In the genomic region with DNA sequence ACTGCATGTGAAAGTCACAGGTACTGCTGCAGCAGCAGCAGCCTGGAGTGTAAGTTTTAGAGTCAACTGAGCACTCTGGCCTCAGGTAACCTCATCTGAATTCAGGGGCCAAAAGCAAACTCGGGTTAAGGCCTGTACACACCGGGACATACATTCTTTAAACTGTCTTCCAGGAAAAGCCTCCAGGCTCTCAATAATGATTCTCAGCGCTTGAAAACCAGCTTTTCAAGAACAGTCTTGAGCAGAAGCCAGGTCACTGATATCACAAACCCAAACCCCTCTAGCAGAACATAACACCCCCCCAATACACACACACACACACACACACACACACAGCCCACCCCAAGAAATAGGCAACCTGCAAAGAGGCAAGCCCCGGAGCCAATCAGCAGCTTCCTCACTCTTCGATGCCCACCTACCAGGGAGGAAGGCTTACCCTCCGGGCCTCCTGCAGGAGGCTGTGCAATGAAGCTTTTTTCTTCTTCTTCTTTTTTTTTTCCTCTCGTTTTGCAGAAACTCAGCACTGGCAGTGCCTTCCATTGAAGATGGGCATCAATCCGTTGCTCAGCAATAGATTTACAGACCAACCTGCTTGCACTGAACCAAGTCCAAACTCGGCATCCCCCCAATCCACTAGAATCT, we compare ENCODE assay signal across 8 mouse cellular contexts. TPM values are rescaled to one million over a fixed set of nuclear protein-coding genes. Genes with fewer than 3 reads are reported as not detected.
DNase-seq lines count a peak whose midpoint lies in the region; ATAC-seq and TF ChIP-seq lines count a peak whose summit lies in the region.

No protein-coding gene starts in this region.

- H3K9ac ChIP-seq in kidney, postnatal 0 days (ENCODE audit: low read depth, low read length): 0 out of 2 replicates have a peak overlapping the region, but pooled peaks have one; percentile 27
- peak overlapping the region; percentile 67 for H3K9ac ChIP-seq in embryonic facial prominence, embryonic 12.5 days
- peak overlapping the region; percentile 68; the same call in 1 of the 2 replicates for H3K9ac ChIP-seq in intestine, embryonic 15.5 days
- no peak overlapping the region for H3K9ac ChIP-seq in neural tube, embryonic 15.5 days (replicated peaks)

- H3K4me3 ChIP-seq in kidney, postnatal 0 days (replicated peaks; ENCODE audit: low read depth, low read length): peak overlapping the region; percentile 54; the same call in 1 of the 2 replicates
- no peak overlapping the region for H3K4me3 ChIP-seq in kidney, adult 2 months (ENCODE audit: insufficient read depth, low read depth, low read length)
- H3K4me3 ChIP-seq in embryonic facial prominence, embryonic 12.5 days: peak overlapping the region; percentile 68
- H3K4me3 ChIP-seq in intestine, embryonic 15.5 days (replicated peaks): peak overlapping the region; percentile 65
- peak overlapping the region; percentile 57 for H3K4me3 ChIP-seq in neural tube, embryonic 15.5 days (replicated peaks)

- ATAC-seq in kidney, postnatal 0 days (replicated peaks; ENCODE audit: low FRiP score, low read depth): no peak
- no peak for ATAC-seq in embryonic facial prominence, embryonic 12.5 days (ENCODE audit: insufficient number of reproducible peaks, insufficient read depth, low FRiP score, low TSS enrichment)
- ATAC-seq in intestine, embryonic 15.5 days: no peak
- ATAC-seq in neural tube, embryonic 15.5 days (ENCODE audit: low FRiP score): no peak
- ATAC-seq in monocyte, adult 5-6 weeks (replicated peaks; ENCODE audit: insufficient number of reproducible peaks, low FRiP score, low TSS enrichment, poor library complexity, severe bottlenecking): no peak

- TF ChIP-seq POLR2A in kidney, adult 2 months (IDR thresholded peaks at IDR 0.05; ENCODE audit: low read depth, low read length): no peak

- no peaks in the 10 kb centered on the region for H3K9me3 ChIP-seq in kidney, postnatal 0 days (replicated peaks; ENCODE audit: low read length)
- no peaks in the 10 kb centered on the region for H3K9me3 ChIP-seq in embryonic facial prominence, embryonic 12.5 days
- H3K9me3 ChIP-seq in intestine, embryonic 15.5 days: no peaks in the 10 kb centered on the region
- H3K9me3 ChIP-seq in neural tube, embryonic 15.5 days (replicated peaks): no peaks in the 10 kb centered on the region

- H3K4me1 ChIP-seq in kidney, postnatal 0 days (replicated peaks; ENCODE audit: insufficient read depth, low read length): peaks cover 30% of the 10 kb centered on the region
- H3K4me1 ChIP-seq in kidney, adult 2 months (ENCODE audit: control insufficient read depth, insufficient read depth, low read length): peaks cover 9% of the 10 kb centered on the region
- peaks cover 42% of the 10 kb centered on the region for H3K4me1 ChIP-seq in embryonic facial prominence, embryonic 12.5 days
- peaks cover 43% of the 10 kb centered on the region for H3K4me1 ChIP-seq in intestine, embryonic 15.5 days (replicated peaks)
- H3K4me1 ChIP-seq in neural tube, embryonic 15.5 days: peaks cover 58% of the 10 kb centered on the region

- H3K4me2 ChIP-seq in kidney, postnatal 0 days (ENCODE audit: low read length): peak overlapping the region; percentile 82
- peak overlapping the region; percentile 81 for H3K4me2 ChIP-seq in embryonic facial prominence, embryonic 12.5 days (replicated peaks)
- peak overlapping the region; percentile 92 for H3K4me2 ChIP-seq in intestine, embryonic 15.5 days (replicated peaks)
- peak overlapping the region; percentile 88 for H3K4me2 ChIP-seq in neural tube, embryonic 15.5 days

- 5% methylated on average over 9 of the region's 9 CpGs for WGBS in kidney, postnatal 0 days
- 25% methylated on average over 9 of the region's 9 CpGs for WGBS in kidney, adult 2 months
- under 1% methylated on average over 9 of the region's 9 CpGs for WGBS in embryonic facial prominence, embryonic 12.5 days
- 6% methylated on average over 9 of the region's 9 CpGs for WGBS in intestine, embryonic 15.5 days
- 3% methylated on average over 9 of the region's 9 CpGs for WGBS in neural tube, embryonic 15.5 days

- no peak for DNase-seq in kidney, postnatal 0 days (ENCODE audit: low spot score)
- DNase-seq in kidney, adult 2 months: no peak
- DNase-seq in right cerebral cortex, postnatal 25 days: no peak
- DNase-seq in layer of hippocampus, postnatal 10 days (ENCODE audit: low spot score in 2 of 2): no peak

- H3K36me3 ChIP-seq in kidney, postnatal 0 days (ENCODE audit: insufficient read depth, low read length): no peaks in the 10 kb centered on the region
- no peaks in the 10 kb centered on the region for H3K36me3 ChIP-seq in kidney, adult 2 months (ENCODE audit: control insufficient read depth, insufficient read depth, low read length)
- H3K36me3 ChIP-seq in embryonic facial prominence, embryonic 12.5 days: 0 out of 2 replicates have a peak, but pooled peaks cover 5% of the 10 kb centered on the region
- H3K36me3 ChIP-seq in intestine, embryonic 15.5 days: no peaks in the 10 kb centered on the region
- H3K36me3 ChIP-seq in neural tube, embryonic 15.5 days: no peaks in the 10 kb centered on the region

- no peaks in the 10 kb centered on the region for H3K27me3 ChIP-seq in kidney, postnatal 0 days (ENCODE audit: insufficient read depth, low read length)
- no peaks in the 10 kb centered on the region for H3K27me3 ChIP-seq in kidney, adult 2 months (replicated peaks; ENCODE audit: control insufficient read depth, insufficient read depth, low read length)
- H3K27me3 ChIP-seq in embryonic facial prominence, embryonic 12.5 days: no peaks in the 10 kb centered on the region
- no peaks in the 10 kb centered on the region for H3K27me3 ChIP-seq in intestine, embryonic 15.5 days (replicated peaks)
- H3K27me3 ChIP-seq in neural tube, embryonic 15.5 days (replicated peaks): no peaks in the 10 kb centered on the region

- H3K27ac ChIP-seq in kidney, postnatal 0 days: 0 out of 2 replicates have a peak overlapping the region, but pooled peaks have one; percentile 22
- H3K27ac ChIP-seq in kidney, adult 2 months (ENCODE audit: insufficient read depth, low read depth, low read length): no peak overlapping the region
- peak overlapping the region; percentile 80 for H3K27ac ChIP-seq in embryonic facial prominence, embryonic 12.5 days
- H3K27ac ChIP-seq in intestine, embryonic 15.5 days: peak overlapping the region; percentile 66; the same call in 1 of the 2 replicates
- no peak overlapping the region for H3K27ac ChIP-seq in neural tube, embryonic 15.5 days (replicated peaks)

- TF ChIP-seq CTCF in kidney, postnatal 0 days (IDR thresholded peaks at IDR 0.05; ENCODE audit: low read depth): no peak
- TF ChIP-seq CTCF in kidney, adult 2 months (conservative IDR thresholded peaks at IDR 0.05; ENCODE audit: insufficient read depth, insufficient read length, low read depth, low read length): no peak

RNA-seq across cellular contexts. Expression of gene Inava, which starts 1.7 kb away (rescaled TPM):
- polyA plus RNA-seq in kidney, postnatal 0 days (2015; fragmentation: Nextera tagmentation; extraction: Ambion mirVana): 13.3 and 15.9 TPM in 2 replicates
- 10.5 and 13.5 TPM in 2 replicates for polyA plus RNA-seq in kidney, adult 2 months (2012; rRNA removed)
- polyA plus RNA-seq in embryonic facial prominence, embryonic 12.5 days (2016; fragmentation: Nextera tagmentation; extraction: Ambion mirVana): 24.6 and 25.5 TPM in 2 replicates
- polyA plus RNA-seq in intestine, embryonic 15.5 days (2015; fragmentation: Nextera tagmentation; extraction: Ambion mirVana): 29.2 and 30.0 TPM in 2 replicates
- 2.0 and 8.2 TPM in 2 replicates for polyA plus RNA-seq in neural tube, embryonic 15.5 days (2015; fragmentation: Nextera tagmentation; extraction: Ambion mirVana)
- 1 to 10 TPM; 7.6 TPM for total RNA-seq in layer of hippocampus, postnatal 10 days (2021)
- total RNA-seq in monocyte, adult 5-6 weeks (2017): not detected in 3 replicates

RNA-seq across cellular contexts. Expression of gene Mroh3, which starts 19.8 kb away (rescaled TPM):
- polyA plus RNA-seq in kidney, postnatal 0 days (2015; fragmentation: Nextera tagmentation; extraction: Ambion mirVana): not detected in 2 replicates
- polyA plus RNA-seq in kidney, adult 2 months (2012; rRNA removed): 0.10 and 0.44 TPM in 2 replicates
- 0.31 TPM in 1 of 2 replicates, not detected in the other for polyA plus RNA-seq in embryonic facial prominence, embryonic 12.5 days (2016; fragmentation: Nextera tagmentation; extraction: Ambion mirVana)
- polyA plus RNA-seq in intestine, embryonic 15.5 days (2015; fragmentation: Nextera tagmentation; extraction: Ambion mirVana): 0.10 and 0.63 TPM in 2 replicates
- polyA plus RNA-seq in neural tube, embryonic 15.5 days (2015; fragmentation: Nextera tagmentation; extraction: Ambion mirVana): not detected in 2 replicates
- total RNA-seq in layer of hippocampus, postnatal 10 days (2021): 1 to 10 TPM; 2.2 to 2.3 TPM
- 0.32 TPM in 1 of 3 replicates, not detected in the others for total RNA-seq in monocyte, adult 5-6 weeks (2017)

RNA-seq across cellular contexts. Expression of gene Gpr25, which starts 28.3 kb away (rescaled TPM):
- polyA plus RNA-seq in kidney, postnatal 0 days (2015; fragmentation: Nextera tagmentation; extraction: Ambion mirVana): not detected in 2 replicates
- 0.09 and 0.30 TPM in 2 replicates for polyA plus RNA-seq in kidney, adult 2 months (2012; rRNA removed)
- not detected in 2 replicates for polyA plus RNA-seq in embryonic facial prominence, embryonic 12.5 days (2016; fragmentation: Nextera tagmentation; extraction: Ambion mirVana)
- not detected in 2 replicates for polyA plus RNA-seq in intestine, embryonic 15.5 days (2015; fragmentation: Nextera tagmentation; extraction: Ambion mirVana)
- 1.3 and 1.8 TPM in 2 replicates for polyA plus RNA-seq in neural tube, embryonic 15.5 days (2015; fragmentation: Nextera tagmentation; extraction: Ambion mirVana)
- 10 to 100 TPM; 10.4 to 13.2 TPM for total RNA-seq in layer of hippocampus, postnatal 10 days (2021)
- not detected in 3 replicates for total RNA-seq in monocyte, adult 5-6 weeks (2017)

Comparison
In these comparisons a context has a peak if more than half of its experiments do, and no peak if none do; other contexts are left out.
1. H3K27ac ChIP-seq: peak in kidney, postnatal 0 days (single experiment), embryonic facial prominence, embryonic 12.5 days (single experiment) and intestine, embryonic 15.5 days (single experiment); none in kidney, adult 2 months (single experiment) and neural tube, embryonic 15.5 days (single experiment).
2. Peak in every context shown above with its lines, with median percentiles within 50 percentile points of each other: H3K4me2 ChIP-seq.